Mouse (Mus musculus): ENCODE measurements around the gene Gpld1. TPM values are rescaled to one million over a fixed set of nuclear protein-coding genes. Genes with fewer than 3 reads are reported as not detected.

Gpld1 gene
- total and polyA plus RNA-seq, 3 experiments: 0.01 to 0.22 TPM; not detected in 1

GRCm38 (mm10) chr13:24989006-24989405, 46.1 kb downstream of the Gpld1 start:
- ATAC-seq (ENCODE audit: extremely low read depth, insufficient number of reproducible peaks, low FRiP score, poor library complexity, severe bottlenecking) (no peak), DNase-seq (ENCODE audit: low spot score) (no peak)
- Histone ChIP-seq H3K27me3 (ENCODE audit: insufficient read depth, low read length) (no peaks in the 10 kb centered on the region), H3K36me3 (replicated peaks) (peaks cover 77% of the 10 kb centered on the region), H3K4me1 (ENCODE audit: insufficient read depth, low read depth, low read length) (no peaks in the 10 kb centered on the region), H3K4me3 (ENCODE audit: low read depth, low read length) (no peak overlapping the region), H3K9me3 (replicated peaks) (no peaks in the 10 kb centered on the region)
- TF ChIP-seq POLR2AphosphoS5 (IDR thresholded peaks at IDR 0.05; ENCODE audit: insufficient replicate concordance, low read depth, low read length) (no peak), GATA2 (IDR thresholded peaks at IDR 0.05; ENCODE audit: borderline replicate concordance, low read depth, low read length) (no peak), CTCF (IDR thresholded peaks at IDR 0.05; ENCODE audit: low read depth, low read length) (no peak), GATA1 (IDR thresholded peaks at IDR 0.05; ENCODE audit: borderline replicate concordance, low read length) (no peak), TAL1 (conservative IDR thresholded peaks at IDR 0.05; ENCODE audit: low read depth, low read length) (no peak)

- Histone ChIP-seq H3K4me1 (ENCODE audit: insufficient read depth, low read depth, low read length) (no peaks in the 10 kb centered on the region), H3K4me3 (ENCODE audit: low read depth, low read length) (no peak overlapping the region), H3K27me3 (ENCODE audit: insufficient read depth, low read length) (no peaks in the 10 kb centered on the region), H3K9me3 (replicated peaks) (no peaks in the 10 kb centered on the region), H3K36me3 (replicated peaks) (peaks cover 99% of the 10 kb centered on the region)
- ATAC-seq (ENCODE audit: extremely low read depth, insufficient number of reproducible peaks, low FRiP score, poor library complexity, severe bottlenecking) (no peak), DNase-seq (ENCODE audit: low spot score) (no peak)
- TF ChIP-seq GATA2 (IDR thresholded peaks at IDR 0.05; ENCODE audit: borderline replicate concordance, low read depth, low read length) (no peak), GATA1 (IDR thresholded peaks at IDR 0.05; ENCODE audit: borderline replicate concordance, low read length) (no peak), CTCF (IDR thresholded peaks at IDR 0.05; ENCODE audit: low read depth, low read length) (no peak), POLR2AphosphoS5 (IDR thresholded peaks at IDR 0.05; ENCODE audit: insufficient replicate concordance, low read depth, low read length) (no peak), TAL1 (conservative IDR thresholded peaks at IDR 0.05; ENCODE audit: low read depth, low read length) (no peak)
Measured at GRCm38 (mm10) chr13:24993160-24993559, 50.2 kb downstream of the Gpld1 start.

GRCm38 (mm10) chr13:24999538-24999937, 56.6 kb downstream of the Gpld1 start:
- Histone ChIP-seq H3K36me3 (replicated peaks) (peaks cover 91% of the 10 kb centered on the region), H3K4me3 (ENCODE audit: low read depth, low read length) (no peak overlapping the region), H3K27me3 (ENCODE audit: insufficient read depth, low read length) (no peaks in the 10 kb centered on the region), H3K9me3 (replicated peaks) (no peaks in the 10 kb centered on the region), H3K4me1 (ENCODE audit: insufficient read depth, low read depth, low read length) (no peaks in the 10 kb centered on the region)
- no peak for TF ChIP-seq GATA2 (IDR thresholded peaks at IDR 0.05; ENCODE audit: borderline replicate concordance, low read depth, low read length)
- no peak for TF ChIP-seq TAL1 (conservative IDR thresholded peaks at IDR 0.05; ENCODE audit: low read depth, low read length)
- TF ChIP-seq CTCF (IDR thresholded peaks at IDR 0.05; ENCODE audit: low read depth, low read length): no peak
- no peak for TF ChIP-seq GATA1 (IDR thresholded peaks at IDR 0.05; ENCODE audit: borderline replicate concordance, low read length)
- DNase-seq (ENCODE audit: low spot score): no peak
- ATAC-seq (ENCODE audit: extremely low read depth, insufficient number of reproducible peaks, low FRiP score, poor library complexity, severe bottlenecking): no peak

- ATAC-seq (ENCODE audit: extremely low read depth, insufficient number of reproducible peaks, low FRiP score, poor library complexity, severe bottlenecking) (no peak; the same call in 1 of the 2 replicates), DNase-seq (ENCODE audit: low spot score) (no peak)
- no peaks in the 10 kb centered on the region for H3K27me3 ChIP-seq (ENCODE audit: insufficient read depth, low read length)
- TF ChIP-seq GATA2 (IDR thresholded peaks at IDR 0.05; ENCODE audit: borderline replicate concordance, low read depth, low read length) (no peak), POLR2AphosphoS5 (IDR thresholded peaks at IDR 0.05; ENCODE audit: insufficient replicate concordance, low read depth, low read length) (no peak), CTCF (IDR thresholded peaks at IDR 0.05; ENCODE audit: low read depth, low read length) (no peak), TAL1 (conservative IDR thresholded peaks at IDR 0.05; ENCODE audit: low read depth, low read length) (no peak), GATA1 (IDR thresholded peaks at IDR 0.05; ENCODE audit: borderline replicate concordance, low read length) (no peak)
- no peak overlapping the region for H3K4me3 ChIP-seq (ENCODE audit: low read depth, low read length)
- H3K9me3 ChIP-seq (replicated peaks): peaks cover 5% of the 10 kb centered on the region
- no peaks in the 10 kb centered on the region for H3K4me1 ChIP-seq (ENCODE audit: insufficient read depth, low read depth, low read length)
- H3K36me3 ChIP-seq (replicated peaks): peaks cover 82% of the 10 kb centered on the region
Measured at GRCm38 (mm10) chr13:25002965-25003364, 60.0 kb downstream of the Gpld1 start.

- Histone ChIP-seq H3K27me3 (ENCODE audit: insufficient read depth, low read length) (no peaks in the 10 kb centered on the region), H3K36me3 (replicated peaks) (peaks cover 41% of the 10 kb centered on the region), H3K4me1 (ENCODE audit: insufficient read depth, low read depth, low read length) (no peaks in the 10 kb centered on the region), H3K9me3 (replicated peaks) (peaks cover 5% of the 10 kb centered on the region), H3K4me3 (ENCODE audit: low read depth, low read length) (no peak overlapping the region)
- TF ChIP-seq POLR2AphosphoS5 (IDR thresholded peaks at IDR 0.05; ENCODE audit: insufficient replicate concordance, low read depth, low read length): no peak
- TF ChIP-seq CTCF (IDR thresholded peaks at IDR 0.05; ENCODE audit: low read depth, low read length): no peak
- ATAC-seq (ENCODE audit: extremely low read depth, insufficient number of reproducible peaks, low FRiP score, poor library complexity, severe bottlenecking) (no peak), DNase-seq (ENCODE audit: low spot score) (no peak)
Measured at GRCm38 (mm10) chr13:25007115-25007514, 64.2 kb downstream of the Gpld1 start.

GRCm38 (mm10) chr13:25018316-25018715, 75.4 kb downstream of the Gpld1 start:
- H3K4me3 ChIP-seq (ENCODE audit: low read depth, low read length): peak overlapping the region; percentile 39; the same call in 1 of the 2 replicates
- ATAC-seq (ENCODE audit: extremely low read depth, insufficient number of reproducible peaks, low FRiP score, poor library complexity, severe bottlenecking): no peak

More at GRCm38 (mm10) chr13:25018316-25018715, 75.4 kb downstream of the Gpld1 start:
- Histone ChIP-seq H3K9me3 (replicated peaks) (no peaks in the 10 kb centered on the region), H3K4me1 (ENCODE audit: insufficient read depth, low read depth, low read length) (peaks cover 34% of the 10 kb centered on the region), H3K27me3 (ENCODE audit: insufficient read depth, low read length) (no peaks in the 10 kb centered on the region), H3K36me3 (replicated peaks) (peaks cover 29% of the 10 kb centered on the region)
- no peak for DNase-seq (ENCODE audit: low spot score)
- TF ChIP-seq CTCF (IDR thresholded peaks at IDR 0.05; ENCODE audit: low read depth, low read length): no peak
- no peak for TF ChIP-seq POLR2AphosphoS5 (IDR thresholded peaks at IDR 0.05; ENCODE audit: insufficient replicate concordance, low read depth, low read length)

All from G1E (cell line).